In the genomic region with DNA sequence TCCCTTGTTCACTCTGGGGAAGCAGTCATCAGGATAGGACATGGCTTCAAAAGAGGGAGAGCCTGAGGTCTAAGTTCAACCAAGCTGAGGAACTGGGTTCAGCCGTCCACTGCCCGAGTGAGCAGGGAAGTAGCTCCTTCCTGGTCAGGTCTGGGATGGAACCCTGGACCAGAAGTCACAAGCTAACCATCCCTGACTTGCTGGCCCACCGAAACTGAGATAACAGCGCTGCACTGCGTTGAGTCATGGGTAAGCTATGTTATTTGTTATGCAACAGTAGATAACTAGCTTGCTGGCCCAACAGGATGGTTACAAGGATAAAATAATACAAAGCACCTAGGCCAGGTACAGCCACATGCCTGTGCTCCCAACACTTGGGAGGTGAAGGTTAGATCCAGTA, we compare ENCODE assay signal across 27 mouse cellular contexts. TPM values are rescaled to one million over a fixed set of nuclear protein-coding genes. Genes with fewer than 3 reads are reported as not detected.
"Had no signal": no experiment of that assay in that cellular context is flagged by ENCODE, and none has a peak within 500 bp of the region (broad histone marks: within the 10 kb centered on the region; RNA-seq: fewer than 3 reads in every experiment).

No protein-coding gene starts in this region.

- H3K9ac ChIP-seq: limb, embryonic 13.5 days; liver, embryonic 12.5 days; liver, embryonic 15.5 days; lung, embryonic 15.5 days had no signal

- H3K4me1 ChIP-seq: limb, embryonic 10.5 days; limb, embryonic 13.5 days; liver, embryonic 12.5 days; liver, embryonic 15.5 days; lung, embryonic 15.5 days had no signal

- H3K27ac ChIP-seq: hindbrain, postnatal 0 days; layer of hippocampus, adult 2 months; limb, embryonic 10.5 days; limb, embryonic 13.5 days; liver, embryonic 12.5 days; liver, embryonic 15.5 days; lung, embryonic 15.5 days had no signal

- ATAC-seq: hindbrain, postnatal 0 days; inflammation-experienced regulatory T-cells, adult 6 months; liver, embryonic 12.5 days had no signal

- H3K4me2 ChIP-seq: limb, embryonic 13.5 days; liver, embryonic 12.5 days; liver, embryonic 15.5 days; lung, embryonic 15.5 days; midbrain, embryonic 11.5 days had no signal

- H3K4me3 ChIP-seq: layer of hippocampus, adult 2 months; limb, embryonic 10.5 days; limb, embryonic 13.5 days; liver, embryonic 12.5 days; liver, embryonic 15.5 days; lung, embryonic 15.5 days had no signal

- H3K9me3 ChIP-seq: limb, embryonic 10.5 days; limb, embryonic 13.5 days; liver, embryonic 12.5 days; liver, embryonic 15.5 days; lung, embryonic 15.5 days had no signal

- H3K27me3 ChIP-seq: limb, embryonic 13.5 days; liver, embryonic 12.5 days; liver, embryonic 15.5 days; lung, embryonic 15.5 days had no signal

- H3K36me3 ChIP-seq: limb, embryonic 10.5 days; liver, embryonic 15.5 days; lung, embryonic 15.5 days had no signal

- DNase-seq: kidney, adult 18-20 months; kidney, adult 9 months; kidney, postnatal 10 days; layer of hippocampus, adult 9-11 months; liver; lung, adult 18-20 months; lung, postnatal 14 days; lung, postnatal 4 days; midbrain, embryonic 14.5 days; right cerebral cortex, adult 18-20 months; right cerebral cortex, postnatal 25 days; thymus, adult 2 months; thymus, postnatal 25 days had no signal

RNA-seq across cellular contexts. Expression of gene Plet1, which starts 21.1 kb away (rescaled TPM):
- polyA plus RNA-seq: inflammation-experienced regulatory T-cells, adult 6 months; limb, embryonic 10.5 days had no signal

RNA-seq across cellular contexts. Expression of gene Tex12, which starts 45.7 kb away (rescaled TPM):
- polyA plus RNA-seq: inflammation-experienced regulatory T-cells, adult 6 months; large intestine, adult 2 months; limb, embryonic 10.5 days; limb, embryonic 13.5 days; liver, embryonic 12.5 days; liver, embryonic 15.5 days; lung, embryonic 15.5 days; midbrain, postnatal 0 days; neural tube, embryonic 11.5 days; spleen, adult 2 months; thymus, adult 2 months; urinary bladder, adult 2 months had no signal
